Comparison of ENCODE assay signal across 8 mouse cellular contexts in the genomic region with DNA sequence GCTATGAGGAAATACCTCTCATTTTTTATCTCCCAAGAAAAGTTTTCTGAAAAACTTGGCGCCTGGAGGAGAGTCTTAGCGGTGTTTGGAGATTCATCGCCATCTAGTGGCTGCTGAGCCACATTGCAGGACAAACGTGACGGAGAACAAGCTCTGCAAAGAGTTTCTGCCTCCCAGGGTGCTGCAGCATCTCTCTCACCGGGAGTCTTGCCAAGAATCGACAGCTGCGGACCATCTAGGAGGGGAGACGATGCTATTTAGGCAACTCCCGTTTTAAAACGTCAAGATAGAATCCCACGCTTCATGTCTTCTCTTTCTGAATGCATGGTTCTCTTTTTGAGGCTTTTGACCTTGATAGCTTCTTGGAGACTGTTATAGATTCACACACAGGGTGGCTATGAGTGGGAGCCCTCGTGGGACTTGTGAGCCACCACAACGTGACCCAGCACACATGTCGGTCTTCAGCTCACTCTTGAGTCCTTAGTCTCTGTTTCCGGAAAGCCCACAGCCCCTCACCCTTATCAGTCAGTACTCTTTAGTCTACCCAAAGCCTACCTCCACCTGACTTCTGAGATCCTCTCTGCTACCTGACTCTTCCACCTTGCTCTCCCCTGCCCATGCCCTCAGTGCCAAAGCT.
A peak's percentile ranks its signal among the peaks of the same experiment; 100 is the strongest.
DNase-seq lines count a peak whose midpoint lies in the region; ATAC-seq and TF ChIP-seq lines count a peak whose summit lies in the region.

No protein-coding gene starts in this region.

- no peaks in the 10 kb centered on the region for H3K36me3 ChIP-seq in forebrain, embryonic 14.5 days (ENCODE audit: control insufficient read depth, insufficient read depth, low read length)
- H3K36me3 ChIP-seq in liver, embryonic 15.5 days (replicated peaks): no peaks in the 10 kb centered on the region
- H3K36me3 ChIP-seq in neural tube, embryonic 12.5 days: no peaks in the 10 kb centered on the region
- no peaks in the 10 kb centered on the region for H3K36me3 ChIP-seq in testis, adult 2 months (ENCODE audit: control insufficient read depth, insufficient read depth, low read length)

- 14% methylated on average over 16 of the region's 16 CpGs for WGBS in forebrain, embryonic 14.5 days
- 10% methylated on average over 16 of the region's 16 CpGs for WGBS in liver, embryonic 15.5 days (ENCODE audit: insufficient replicate concordance)
- 14% methylated on average over 16 of the region's 16 CpGs for WGBS in neural tube, embryonic 12.5 days

- intact Hi-C loops in heart, postnatal 10 days (cut with DNase I): no loop called here

- no peaks in the 10 kb centered on the region for H3K27me3 ChIP-seq in forebrain, embryonic 14.5 days (replicated peaks; ENCODE audit: control insufficient read depth, insufficient read depth, low read length)
- H3K27me3 ChIP-seq in liver, embryonic 15.5 days: no peaks in the 10 kb centered on the region
- no peaks in the 10 kb centered on the region for H3K27me3 ChIP-seq in neural tube, embryonic 12.5 days (replicated peaks)
- no peaks in the 10 kb centered on the region for H3K27me3 ChIP-seq in testis, adult 2 months (ENCODE audit: control insufficient read depth, insufficient read depth, low read length)

- peak; percentile 76 for TF ChIP-seq CTCF in testis, adult 2 months (IDR thresholded peaks at IDR 0.05; ENCODE audit: control insufficient read depth, insufficient read depth, insufficient replicate concordance, low read depth, low read length)

- peak; percentile 88 for ATAC-seq in forebrain, embryonic 14.5 days
- no peak for ATAC-seq in liver, embryonic 15.5 days (ENCODE audit: insufficient read depth)
- ATAC-seq in neural tube, embryonic 12.5 days (ENCODE audit: low FRiP score, low read depth): peak; percentile 48; the same call in 1 of the 2 replicates

- H3K4me2 ChIP-seq in forebrain, embryonic 14.5 days (ENCODE audit: low read length): peak overlapping the region; percentile 23; the same call in 1 of the 2 replicates
- peak overlapping the region; percentile 39 for H3K4me2 ChIP-seq in liver, embryonic 15.5 days
- peak overlapping the region; percentile 40 for H3K4me2 ChIP-seq in neural tube, embryonic 12.5 days (replicated peaks)

- H3K4me1 ChIP-seq in forebrain, embryonic 14.5 days (ENCODE audit: control insufficient read depth, insufficient read depth, low read length): peaks cover 4% of the 10 kb centered on the region; the same call in 1 of the 2 replicates
- peaks cover 5% of the 10 kb centered on the region; the same call in 1 of the 2 replicates for H3K4me1 ChIP-seq in liver, embryonic 15.5 days (replicated peaks)
- no peaks in the 10 kb centered on the region for H3K4me1 ChIP-seq in neural tube, embryonic 12.5 days
- peaks cover 13% of the 10 kb centered on the region for H3K4me1 ChIP-seq in testis, adult 2 months (ENCODE audit: control insufficient read depth, insufficient read depth, low read length)

- H3K4me3 ChIP-seq in forebrain, embryonic 14.5 days (ENCODE audit: low read depth, low read length): no peak overlapping the region
- H3K4me3 ChIP-seq in liver, embryonic 15.5 days (replicated peaks): no peak overlapping the region
- no peak overlapping the region for H3K4me3 ChIP-seq in neural tube, embryonic 12.5 days
- peak overlapping the region; percentile 47; the same call in 1 of the 2 replicates for H3K4me3 ChIP-seq in testis, adult 2 months (ENCODE audit: control insufficient read depth, low read depth, low read length)

- H3K9me3 ChIP-seq in forebrain, embryonic 14.5 days (replicated peaks; ENCODE audit: control insufficient read depth, low read length): no peaks in the 10 kb centered on the region
- H3K9me3 ChIP-seq in liver, embryonic 15.5 days (replicated peaks): no peaks in the 10 kb centered on the region
- no peaks in the 10 kb centered on the region for H3K9me3 ChIP-seq in neural tube, embryonic 12.5 days

- H3K27ac ChIP-seq in forebrain, embryonic 14.5 days (ENCODE audit: low read depth, low read length): no peak overlapping the region
- H3K27ac ChIP-seq in liver, embryonic 15.5 days (replicated peaks): no peak overlapping the region
- H3K27ac ChIP-seq in neural tube, embryonic 12.5 days: no peak overlapping the region
- no peak overlapping the region for H3K27ac ChIP-seq in testis, adult 2 months (ENCODE audit: control insufficient read depth, insufficient read depth, low read depth, low read length)

- TF ChIP-seq POLR2A in testis, adult 2 months (IDR thresholded peaks at IDR 0.05; ENCODE audit: control insufficient read depth, low read depth, low read length): no peak

- no peak overlapping the region; the same call in 1 of the 2 replicates for H3K9ac ChIP-seq in forebrain, embryonic 14.5 days (ENCODE audit: low read length)
- no peak overlapping the region for H3K9ac ChIP-seq in liver, embryonic 15.5 days
- no peak overlapping the region for H3K9ac ChIP-seq in neural tube, embryonic 12.5 days

- DNase-seq in CD8-positive naive resting alpha-beta T cell, adult 2 months (ENCODE audit: low read depth in 2 of 2, low spot score in 2 of 2): peak; percentile 25 to 35
- DNase-seq in c-Kit-positive CD71-positive TER-119-positive erythroid progenitor cells, embryonic 14.5 days (ENCODE audit: low spot score): peak; percentile 44
- peak; percentile 94 for DNase-seq in forebrain, embryonic 14.5 days (ENCODE audit: low spot score)
- peak; percentile 92 to 95 for DNase-seq in heart, postnatal 10 days
- DNase-seq in kidney, postnatal 4 days: peak; percentile 95 to 96

Comparison
In these comparisons a context has a peak if more than half of its experiments do, and no peak if none do; other contexts are left out.
1. DNase-seq: peak in every context shown above with its lines; median percentile 96 in kidney, postnatal 4 days; 94 in forebrain, embryonic 14.5 days; 94 in heart, postnatal 10 days; 44 in c-Kit-positive CD71-positive TER-119-positive erythroid progenitor cells, embryonic 14.5 days; 30 in CD8-positive naive resting alpha-beta T cell, adult 2 months.